Mouse (Mus musculus) T-helper 1 cell (primary cell): Measurements from ENCODE around the gene Gimap9.
"Not testable (repeated sequence)": the region's sequence is repeated elsewhere in the genome, so short reads cannot be mapped to it uniquely, and the experiment has no call there.

ENCODE experiments used
- in situ Hi-C: fragments of 300-600 bp; cut with MboI, MseI; formaldehyde crosslinking; loops from one replicate; pipeline ENCODE4 v1.15.1; 2025; ENCODE audit warnings: high pct_unique_total_duplicates

Gene Gimap9

GRCm38 (mm10) chr6:48658721-48659120, 17.2 kb upstream of the Gimap9 start:
- in situ Hi-C loops, result no loop called here

GRCm38 (mm10) chr6:48664750-48665149, 11.2 kb upstream of the Gimap9 start:
- in situ Hi-C loops, result no loop called here

DNA sequence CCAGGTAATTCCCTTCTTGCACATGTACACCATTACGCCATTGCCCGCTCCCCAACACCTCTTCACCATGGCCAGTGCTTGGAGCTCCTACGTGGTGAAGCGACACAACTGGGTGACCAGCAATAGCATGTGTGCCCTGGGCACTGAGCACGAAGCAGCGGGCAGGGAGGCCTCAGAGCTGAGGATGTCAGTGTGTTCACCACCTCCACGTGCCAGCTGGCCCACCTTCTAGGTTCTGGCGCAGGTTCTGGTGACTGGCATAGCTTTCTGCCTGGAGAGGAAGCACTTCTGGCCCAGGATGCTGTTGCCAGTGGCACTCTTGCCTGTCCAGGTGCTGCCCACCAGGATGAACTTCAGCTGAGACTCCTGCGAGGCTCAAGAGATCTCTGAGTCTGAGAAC, 10.5 kb upstream of the Gimap9 start:
- in situ Hi-C loops, result no loop called here

- in situ Hi-C loops, result no loop called here
These were observed 9.8 kb upstream of the Gimap9 start for GRCm38 (mm10) chr6:48666159-48666586.

GRCm38 (mm10) chr6:48668022-48668421, 7.9 kb upstream of the Gimap9 start:
- in situ Hi-C loops, result no loop called here

GRCm38 (mm10) chr6:48669446-48669969, 6.4 kb upstream of the Gimap9 start:
- in situ Hi-C loops, result no loop called here

- in situ Hi-C loops, result no loop called here
These were observed 1.5 kb upstream of the Gimap9 start for GRCm38 (mm10) chr6:48674291-48675058.

DNA sequence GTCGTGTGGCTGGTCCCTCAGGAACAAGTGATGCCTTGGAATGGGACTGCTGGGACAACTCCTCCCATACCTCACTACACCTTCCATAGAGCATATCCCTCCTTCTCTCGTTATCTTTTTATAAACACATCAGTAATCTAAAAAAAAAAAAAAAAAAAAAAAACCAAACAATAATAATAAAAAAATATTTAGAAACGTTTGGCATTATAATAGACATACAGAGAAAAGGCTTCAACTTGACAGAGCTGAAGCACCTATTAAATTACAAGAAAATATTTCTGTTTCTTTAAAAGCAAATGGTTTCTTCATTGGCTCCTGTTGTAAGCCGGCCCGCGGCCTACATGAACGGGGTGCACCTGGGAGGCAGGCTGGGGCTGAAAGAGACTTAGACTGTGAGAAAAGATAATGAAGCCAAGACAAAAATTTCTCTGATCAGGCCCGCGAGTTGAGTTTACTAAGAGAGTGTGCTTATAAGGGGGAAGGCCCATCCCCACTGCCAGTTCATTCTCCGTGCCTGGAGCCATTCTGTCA, 464 bp upstream of the Gimap9 start:
- in situ Hi-C loops, result no loop called here

DNA sequence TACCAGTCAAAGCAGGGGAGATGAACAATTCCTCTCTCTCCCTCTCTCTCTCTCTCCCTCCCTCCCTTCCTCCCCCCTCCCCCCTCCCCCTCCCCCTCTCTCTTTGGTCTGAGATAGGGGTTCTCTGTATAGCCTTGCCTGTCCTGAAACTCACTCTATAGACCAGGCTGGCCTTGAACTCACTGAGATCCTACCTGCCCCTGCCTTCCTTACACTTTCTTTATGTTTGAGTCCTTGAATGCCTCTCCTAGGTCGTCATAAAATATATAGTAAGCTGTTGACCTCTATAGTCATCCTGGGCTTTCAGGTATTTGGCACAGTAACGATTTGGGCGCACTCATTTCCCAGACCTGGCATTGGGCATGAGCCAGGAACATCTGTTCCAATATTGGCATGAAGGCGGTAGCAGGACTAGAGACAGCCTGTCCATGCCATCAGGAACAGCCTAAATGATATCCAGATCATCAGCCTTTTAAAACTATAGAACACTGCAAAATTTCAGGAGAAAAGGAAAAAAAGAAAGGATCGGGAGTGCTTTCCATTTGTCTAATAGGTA, 1.0 kb downstream of the Gimap9 start:
- in situ Hi-C loops, result no loop called here

DNA sequence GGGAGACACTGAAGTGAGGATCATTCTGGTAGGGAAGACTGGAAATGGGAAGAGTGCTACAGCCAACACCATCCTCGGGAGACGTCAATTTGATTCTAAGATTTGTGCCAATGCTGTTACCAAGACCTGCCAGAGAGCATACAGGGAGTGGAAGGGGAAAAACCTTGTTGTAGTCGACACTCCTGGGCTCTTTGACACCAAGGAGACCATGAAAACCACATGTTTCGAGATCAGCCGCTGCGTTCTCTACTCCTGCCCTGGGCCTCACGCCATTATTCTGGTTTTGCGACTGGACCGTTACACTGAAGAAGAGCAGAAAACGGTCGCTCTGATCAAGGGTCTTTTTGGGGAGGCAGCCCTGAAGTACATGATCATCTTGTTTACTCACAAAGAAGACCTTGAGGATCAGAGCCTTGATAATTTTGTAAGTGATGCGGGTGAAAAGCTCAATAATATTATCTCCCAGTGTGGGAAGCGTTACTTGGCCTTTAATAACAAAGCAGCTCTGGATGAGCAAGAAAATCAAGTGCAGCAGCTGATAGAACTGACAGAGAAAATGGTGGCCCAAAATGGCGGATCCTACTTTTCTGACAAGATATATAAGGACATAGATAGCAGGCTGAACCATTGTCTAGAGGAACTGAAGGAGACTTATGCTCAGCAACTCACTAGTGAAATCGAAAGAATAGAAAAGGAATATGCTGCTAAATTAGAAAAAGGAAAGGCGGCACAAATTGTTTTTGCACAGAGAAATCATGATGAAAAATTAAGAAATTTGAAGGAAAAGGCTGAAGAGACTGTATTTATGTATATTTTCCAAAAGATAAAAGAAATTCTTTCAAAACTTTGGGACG, 1.8 kb downstream of the Gimap9 start:
- in situ Hi-C loops, result no loop called here

DNA sequence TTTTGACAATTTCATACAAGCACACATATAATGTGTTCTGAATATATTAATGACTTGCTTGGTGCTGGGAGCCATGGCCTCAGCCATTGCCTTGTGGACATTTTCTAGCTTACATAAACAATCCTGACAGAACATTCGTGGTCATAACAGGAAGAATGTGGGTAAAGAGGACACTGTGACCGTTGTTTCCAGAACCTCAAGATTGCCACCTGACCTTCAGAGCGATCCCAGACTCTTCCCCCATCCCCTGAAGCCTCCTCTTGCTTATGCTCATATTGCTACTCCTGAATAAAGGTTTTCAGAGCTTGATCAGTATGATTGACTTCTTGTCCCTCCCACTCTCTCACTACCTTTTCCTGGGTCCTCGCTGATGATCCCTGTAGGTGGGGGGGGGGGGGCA, 2.5 kb downstream of the Gimap9 start:
- in situ Hi-C loops, result no loop called here

DNA sequence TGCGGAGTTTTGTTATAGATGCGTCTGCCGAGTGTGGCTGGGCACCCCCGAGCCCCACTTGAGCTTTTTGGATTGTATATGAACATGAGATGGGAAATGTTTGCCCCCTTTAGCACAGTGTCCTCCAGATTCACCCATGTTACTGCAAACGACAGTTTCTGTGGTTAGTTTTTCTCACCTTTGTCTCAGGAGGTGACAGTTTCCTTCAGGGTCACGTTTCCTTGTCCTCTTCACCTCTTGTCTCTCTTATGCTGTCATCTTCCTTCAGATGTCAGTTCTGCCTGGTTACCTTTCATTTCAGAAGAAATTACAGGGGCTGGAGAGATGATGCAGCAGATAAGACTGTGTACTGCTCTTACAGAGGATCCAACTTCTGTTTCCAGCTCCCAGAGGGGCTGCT, 3.8 kb downstream of the Gimap9 start:
- in situ Hi-C loops, result no loop called here

- in situ Hi-C loops, result no loop called here
These were observed 4.5 kb downstream of the Gimap9 start for GRCm38 (mm10) chr6:48680421-48680820.

- in situ Hi-C loops, result no loop called here
These were observed 5.7 kb downstream of the Gimap9 start for GRCm38 (mm10) chr6:48681472-48682090.

DNA sequence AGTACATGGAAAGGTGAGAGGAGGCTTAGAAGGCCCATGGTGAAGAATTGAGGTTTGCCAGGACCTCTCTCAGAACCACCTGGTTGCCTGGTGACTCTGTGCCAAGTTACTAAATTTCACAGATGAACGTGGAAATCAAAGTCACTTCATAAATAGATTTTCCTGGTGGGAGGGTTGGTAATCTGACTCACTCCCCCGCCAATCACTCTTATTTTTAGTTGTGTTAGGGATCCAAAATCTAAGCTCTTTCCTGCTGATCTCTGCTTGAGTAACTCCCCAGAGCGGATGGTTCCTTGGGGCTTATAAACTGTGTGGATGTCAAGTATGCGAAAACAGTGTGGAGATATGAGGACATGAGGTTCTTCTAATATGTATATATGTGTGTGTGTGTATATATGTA, 6.3 kb downstream of the Gimap9 start:
- in situ Hi-C loops, result no loop called here

DNA sequence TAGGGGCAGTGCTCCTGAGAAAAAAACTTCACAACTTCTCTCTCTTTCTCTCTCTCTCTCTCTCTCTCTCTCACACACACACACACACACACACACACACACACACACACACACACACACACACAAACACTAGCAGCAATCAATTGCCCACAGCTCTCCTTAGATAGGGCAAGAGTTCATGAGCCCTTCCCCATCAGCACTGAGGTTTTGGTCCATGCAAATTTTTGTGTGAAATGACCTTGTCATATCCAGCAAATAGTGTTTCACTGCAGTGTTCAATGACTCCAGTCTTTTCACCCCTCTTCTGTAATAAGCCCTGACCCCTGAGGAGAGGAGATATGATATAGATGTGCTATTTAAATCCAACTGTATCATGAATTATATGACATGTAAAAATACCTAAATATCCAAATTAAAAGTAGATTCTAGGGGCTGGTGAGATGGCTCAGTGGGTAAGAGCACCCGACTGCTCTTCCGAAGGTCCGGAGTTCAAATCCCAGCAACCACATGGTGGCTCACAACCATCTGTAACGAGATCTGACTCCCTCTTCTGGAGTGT, 7.4 kb downstream of the Gimap9 start:
- in situ Hi-C loops, result not testable (repeated sequence)

GRCm38 (mm10) chr6:48684319-48684718, 8.4 kb downstream of the Gimap9 start, which contains the start of gene Gimap4:
Gene Gimap4, plus strand, starts transcription at chr6:48684549.
- in situ Hi-C loops, result no loop called here

- in situ Hi-C loops, result no loop called here
These were observed 8.9 kb downstream of the Gimap9 start for GRCm38 (mm10) chr6:48684806-48685205.

DNA sequence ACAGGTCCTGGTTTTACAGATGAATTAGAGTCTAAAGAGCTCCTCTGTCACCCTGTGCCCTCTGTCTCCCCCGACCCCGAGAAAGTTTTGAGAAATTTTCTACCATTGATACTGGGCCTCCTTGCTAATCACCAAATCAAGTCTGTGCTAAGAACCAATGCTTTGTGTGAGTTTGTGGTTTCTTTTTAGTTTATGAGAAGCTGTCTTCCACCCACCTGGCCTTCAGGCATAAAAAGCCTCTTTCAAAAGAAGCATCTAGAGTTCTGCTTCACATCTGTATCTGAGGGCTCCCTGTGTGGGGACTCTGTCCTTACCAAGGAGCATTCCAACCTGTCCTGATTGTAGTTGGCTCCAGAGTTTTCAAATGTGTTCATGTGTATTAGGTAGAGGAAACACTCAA, 9.3 kb downstream of the Gimap9 start:
- in situ Hi-C loops, result no loop called here

GRCm38 (mm10) chr6:48685694-48686665, 10.1 kb downstream of the Gimap9 start:
- in situ Hi-C loops, result no loop called here
